In genomic region chr3:56302346-56303185, GRCm38 (mm10) we compare ENCODE assay signal across 12 mouse cellular contexts.
DNase-seq lines count a peak whose midpoint lies in the region; ATAC-seq lines count a peak whose summit lies in the region.
"Had no signal": no experiment of that assay in that cellular context is flagged by ENCODE, and none has a peak within 500 bp of the region (broad histone marks: within the 10 kb centered on the region; RNA-seq: fewer than 3 reads in every experiment).

No protein-coding gene starts in this region.

- H3K27ac ChIP-seq in midbrain, embryonic 14.5 days (replicated peaks; ENCODE audit: low read depth, low read length) = no peak overlapping the region
- no peak overlapping the region; the same call in 1 of the 2 replicates for H3K27ac ChIP-seq in midbrain, embryonic 10.5 days (replicated peaks)
- H3K27ac ChIP-seq in hindbrain, embryonic 14.5 days = no peak overlapping the region
- H3K27ac ChIP-seq in neural tube, embryonic 14.5 days (ENCODE audit: low read depth, low read length) = no peak overlapping the region
- H3K27ac ChIP-seq: heart, embryonic 15.5 days had no signal

- no peaks in the 10 kb centered on the region for H3K36me3 ChIP-seq in midbrain, embryonic 14.5 days (ENCODE audit: control insufficient read depth, insufficient read depth, low read length)
- H3K36me3 ChIP-seq in midbrain, embryonic 10.5 days = no peaks in the 10 kb centered on the region
- no peaks in the 10 kb centered on the region for H3K36me3 ChIP-seq in hindbrain, embryonic 14.5 days (replicated peaks; ENCODE audit: control insufficient read depth, insufficient read depth)
- H3K36me3 ChIP-seq in neural tube, embryonic 14.5 days (ENCODE audit: control insufficient read depth, insufficient read depth, low read length) = no peaks in the 10 kb centered on the region
- H3K36me3 ChIP-seq: heart, embryonic 15.5 days had no signal

- no peaks in the 10 kb centered on the region for H3K9me3 ChIP-seq in midbrain, embryonic 14.5 days (ENCODE audit: control insufficient read depth, low read length)
- no peaks in the 10 kb centered on the region for H3K9me3 ChIP-seq in midbrain, embryonic 10.5 days (replicated peaks)
- no peaks in the 10 kb centered on the region for H3K9me3 ChIP-seq in hindbrain, embryonic 14.5 days (ENCODE audit: control insufficient read depth, low read length)
- no peaks in the 10 kb centered on the region for H3K9me3 ChIP-seq in neural tube, embryonic 14.5 days (ENCODE audit: control insufficient read depth, low read length)
- H3K9me3 ChIP-seq: heart, embryonic 15.5 days had no signal

- H3K9ac ChIP-seq in midbrain, embryonic 14.5 days (replicated peaks; ENCODE audit: low read length) = no peak overlapping the region
- no peak overlapping the region for H3K9ac ChIP-seq in hindbrain, embryonic 14.5 days
- H3K9ac ChIP-seq in neural tube, embryonic 14.5 days (replicated peaks; ENCODE audit: low read depth, low read length) = no peak overlapping the region
- H3K9ac ChIP-seq: heart, embryonic 15.5 days had no signal

- DNase-seq in midbrain, embryonic 14.5 days = peak; percentile 34
- no peak for DNase-seq in midbrain, embryonic 10.5 days (ENCODE audit: low spot score)
- DNase-seq in embryo, embryonic 11 days = peak; percentile 63
- DNase-seq in hindbrain, embryonic 14.5 days (ENCODE audit: low spot score) = peak; percentile 34
- no peak for DNase-seq in heart, adult 8-10 months (ENCODE audit: low spot score)
- DNase-seq: cerebellum, adult 11 months; kidney, adult 9 months; lung, adult 2 months; right cerebral cortex, postnatal 25 days had no signal

- ATAC-seq in midbrain, embryonic 14.5 days (ENCODE audit: low FRiP score, low TSS enrichment) = no peak
- peak; percentile 76; the same call in 1 of the 2 replicates for ATAC-seq in hindbrain, embryonic 14.5 days (ENCODE audit: low FRiP score)
- ATAC-seq in neural tube, embryonic 14.5 days (ENCODE audit: low read depth) = peak; percentile 93
- no peak for ATAC-seq in inflammation-experienced regulatory T-cells, adult 6 months

- 21% methylated on average over 7 of the region's 7 CpGs for WGBS in midbrain, embryonic 14.5 days
- 23% methylated on average over 7 of the region's 7 CpGs for WGBS in midbrain, embryonic 10.5 days
- 10% methylated on average over 7 of the region's 7 CpGs for WGBS in hindbrain, embryonic 14.5 days
- 7% methylated on average over 7 of the region's 7 CpGs for WGBS in neural tube, embryonic 14.5 days

- no peak overlapping the region for H3K4me2 ChIP-seq in midbrain, embryonic 14.5 days (ENCODE audit: low read length)
- H3K4me2 ChIP-seq in hindbrain, embryonic 14.5 days (replicated peaks) = no peak overlapping the region
- H3K4me2 ChIP-seq in neural tube, embryonic 14.5 days (ENCODE audit: low read depth, low read length) = no peak overlapping the region
- H3K4me2 ChIP-seq: heart, embryonic 15.5 days had no signal

- H3K4me1 ChIP-seq in midbrain, embryonic 14.5 days (ENCODE audit: control insufficient read depth, insufficient read depth, low read length) = 0 out of 2 replicates have a peak, but pooled peaks cover 9% of the 10 kb centered on the region
- H3K4me1 ChIP-seq in midbrain, embryonic 10.5 days = peaks cover 12% of the 10 kb centered on the region
- H3K4me1 ChIP-seq in hindbrain, embryonic 14.5 days (replicated peaks; ENCODE audit: control insufficient read depth, insufficient read depth, low read length) = 0 out of 2 replicates have a peak, but pooled peaks cover 4% of the 10 kb centered on the region
- no peaks in the 10 kb centered on the region for H3K4me1 ChIP-seq in neural tube, embryonic 14.5 days (ENCODE audit: control insufficient read depth, insufficient read depth, low read length)
- H3K4me1 ChIP-seq: heart, embryonic 15.5 days had no signal

- H3K4me3 ChIP-seq in midbrain, embryonic 14.5 days (replicated peaks; ENCODE audit: low read depth, low read length) = no peak overlapping the region
- no peak overlapping the region for H3K4me3 ChIP-seq in midbrain, embryonic 10.5 days
- no peak overlapping the region for H3K4me3 ChIP-seq in hindbrain, embryonic 14.5 days (replicated peaks; ENCODE audit: low read length)
- no peak overlapping the region for H3K4me3 ChIP-seq in neural tube, embryonic 14.5 days (ENCODE audit: low read depth, low read length)
- H3K4me3 ChIP-seq: heart, embryonic 15.5 days had no signal

- H3K27me3 ChIP-seq in midbrain, embryonic 14.5 days (ENCODE audit: control insufficient read depth, insufficient read depth, low read length) = no peaks in the 10 kb centered on the region
- no peaks in the 10 kb centered on the region for H3K27me3 ChIP-seq in midbrain, embryonic 10.5 days (ENCODE audit: low read depth, poor library complexity, severe bottlenecking)
- H3K27me3 ChIP-seq in hindbrain, embryonic 14.5 days (ENCODE audit: control insufficient read depth, insufficient read depth, low read length) = no peaks in the 10 kb centered on the region
- no peaks in the 10 kb centered on the region for H3K27me3 ChIP-seq in neural tube, embryonic 14.5 days (ENCODE audit: control insufficient read depth, insufficient read depth, low read length)
- H3K27me3 ChIP-seq: heart, embryonic 15.5 days had no signal

Comparison
In these comparisons a context has a peak if more than half of its experiments do, and no peak if none do; other contexts are left out.
1. DNase-seq: peak in midbrain, embryonic 14.5 days (single experiment), embryo, embryonic 11 days (single experiment) and hindbrain, embryonic 14.5 days (single experiment); none in midbrain, embryonic 10.5 days (single experiment) and heart, adult 8-10 months (single experiment).
2. ATAC-seq: peak in hindbrain, embryonic 14.5 days (single experiment) and neural tube, embryonic 14.5 days (single experiment); none in midbrain, embryonic 14.5 days (single experiment) and inflammation-experienced regulatory T-cells, adult 6 months (single experiment).